Mouse (Mus musculus): Measurements from ENCODE around the gene Zscan22. TPM values are rescaled to one million over a fixed set of nuclear protein-coding genes. Genes with fewer than 3 reads are reported as not detected.
A peak's percentile ranks its signal among the peaks of the same experiment; 100 is the strongest.
"Not testable (repeated sequence)": the region's sequence is repeated elsewhere in the genome, so short reads cannot be mapped to it uniquely, and the experiment has no call there.

Gene Zscan22
- polyA plus RNA-seq, 1 experiment: 1.4 TPM

GRCm38 (mm10) chr7:12926316-12926715 is 28.7 kb downstream of the Zscan22 start:
- peaks cover 63% of the 10 kb centered on the region for H3K36me3 ChIP-seq (replicated peaks; ENCODE audit: low read length)

GRCm38 (mm10) chr7:12927191-12927680 is 29.6 kb downstream of the Zscan22 start, which contains the start of gene Rnf225:
Gene Rnf225 (plus strand): TSS chr7:12927416.
- peaks cover 63% of the 10 kb centered on the region for H3K36me3 ChIP-seq (replicated peaks; ENCODE audit: low read length)
- no peak for TF ChIP-seq GATA1 (IDR thresholded peaks at IDR 0.05; ENCODE audit: borderline replicate concordance, low read length)
- TF ChIP-seq FLI1 (IDR thresholded peaks at IDR 0.05; ENCODE audit: low read length): no peak

More at GRCm38 (mm10) chr7:12926316-12926715, 28.7 kb downstream of the Zscan22 start:
- TF ChIP-seq FLI1 (IDR thresholded peaks at IDR 0.05; ENCODE audit: low read length) (no peak), GATA1 (IDR thresholded peaks at IDR 0.05; ENCODE audit: borderline replicate concordance, low read length) (no peak)
- H3K4me3 ChIP-seq (replicated peaks): no peak overlapping the region
- H3K9me3 ChIP-seq: no peaks in the 10 kb centered on the region
- peaks cover 32% of the 10 kb centered on the region for H3K4me1 ChIP-seq
- no peaks in the 10 kb centered on the region for H3K27me3 ChIP-seq (replicated peaks)

DNA sequence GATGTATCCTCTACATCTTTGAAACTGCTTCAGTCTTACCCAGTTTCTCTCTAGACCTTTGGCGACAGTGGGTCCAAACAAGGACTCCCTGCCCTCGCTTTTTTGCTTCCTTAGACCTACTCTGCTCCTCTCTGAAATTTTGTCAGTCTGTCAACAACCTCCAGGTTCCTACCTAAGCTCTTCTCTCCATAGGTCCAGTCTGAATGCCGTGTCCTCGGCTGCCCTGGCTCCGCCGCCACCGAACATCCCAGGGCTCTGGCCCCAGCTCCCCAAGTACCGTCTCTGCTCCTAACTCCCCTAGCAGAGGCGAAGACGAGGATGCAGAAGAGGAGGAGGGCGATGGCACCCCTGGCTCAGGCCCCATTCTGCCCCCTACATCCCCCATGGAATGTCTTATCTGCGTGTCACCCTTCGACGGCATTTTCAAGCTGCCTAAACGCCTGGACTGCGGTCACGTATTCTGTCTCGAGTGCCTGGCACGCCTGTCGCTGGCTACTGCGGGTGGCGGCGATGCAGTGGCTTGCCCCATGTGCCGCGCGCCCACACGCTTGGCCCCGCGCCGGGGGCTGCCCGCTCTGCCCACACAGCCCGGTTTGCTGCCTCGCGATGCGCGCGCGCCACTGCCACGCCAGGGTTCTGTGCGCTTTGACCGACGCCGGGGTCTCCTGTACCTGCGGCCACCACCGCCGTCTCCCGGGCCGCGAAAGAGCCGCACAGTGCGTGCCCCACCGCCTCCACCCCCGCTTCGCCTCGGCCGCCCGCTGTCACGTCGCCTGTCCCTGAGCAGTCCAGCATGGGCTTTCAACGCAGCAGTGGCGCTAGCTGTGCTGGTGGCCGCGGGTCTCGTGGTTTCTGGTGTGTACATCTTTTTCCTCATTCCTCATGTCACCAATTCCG is 30.3 kb downstream of the Zscan22 start:
- no peak for TF ChIP-seq FLI1 (IDR thresholded peaks at IDR 0.05; ENCODE audit: low read length)
- no peak for TF ChIP-seq GATA1 (IDR thresholded peaks at IDR 0.05; ENCODE audit: borderline replicate concordance, low read length)
- H3K9me3 ChIP-seq: no peaks in the 10 kb centered on the region
- peaks cover 28% of the 10 kb centered on the region for H3K4me1 ChIP-seq
- no peaks in the 10 kb centered on the region for H3K27me3 ChIP-seq (replicated peaks)
- peak overlapping the region; percentile 30 for H3K4me3 ChIP-seq (replicated peaks)
- H3K36me3 ChIP-seq (replicated peaks; ENCODE audit: low read length): peaks cover 63% of the 10 kb centered on the region

More at GRCm38 (mm10) chr7:12927191-12927680, 29.6 kb downstream of the Zscan22 start, which contains the start of gene Rnf225:
- Histone ChIP-seq H3K27me3 (replicated peaks) (no peaks in the 10 kb centered on the region), H3K4me1 (peaks cover 32% of the 10 kb centered on the region), H3K9me3 (no peaks in the 10 kb centered on the region), H3K4me3 (replicated peaks) (peak within 1 kb of the TSS; percentile 30)

GRCm38 (mm10) chr7:12933615-12934140 is 36.1 kb downstream of the Zscan22 start:
- Histone ChIP-seq H3K9me3 (no peaks in the 10 kb centered on the region), H3K4me1 (peaks cover 6% of the 10 kb centered on the region; the same call in 1 of the 2 replicates), H3K36me3 (replicated peaks; ENCODE audit: low read length) (peaks cover 8% of the 10 kb centered on the region), H3K4me3 (replicated peaks) (no peak overlapping the region), H3K27me3 (replicated peaks) (no peaks in the 10 kb centered on the region)
- TF ChIP-seq FLI1 (IDR thresholded peaks at IDR 0.05; ENCODE audit: low read length) (no peak), GATA1 (IDR thresholded peaks at IDR 0.05; ENCODE audit: borderline replicate concordance, low read length) (no peak)

DNA sequence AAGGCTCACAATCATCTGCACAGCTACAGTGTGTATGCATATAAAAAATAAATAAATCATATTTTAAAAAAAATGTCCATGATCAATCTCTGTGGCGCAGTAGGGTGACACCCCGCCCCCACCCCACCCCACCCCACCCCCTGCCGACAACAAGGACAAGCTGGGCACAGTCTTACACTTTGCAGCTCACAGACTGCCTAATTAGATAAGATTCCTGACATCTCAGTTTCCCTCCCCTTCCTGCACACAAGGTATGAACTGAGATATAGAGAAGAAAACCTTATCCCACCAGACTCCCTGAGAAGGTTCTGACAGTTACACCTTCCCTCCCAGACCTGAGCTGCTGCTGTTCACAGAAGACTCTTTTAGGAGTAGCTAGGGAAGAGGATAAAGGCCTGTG is 37.2 kb downstream of the Zscan22 start:
- Histone ChIP-seq H3K4me3 (replicated peaks) (no peak overlapping the region), H3K27me3 (replicated peaks) (no peaks in the 10 kb centered on the region), H3K36me3 (replicated peaks; ENCODE audit: low read length) (no peaks in the 10 kb centered on the region), H3K4me1 (peaks cover 6% of the 10 kb centered on the region; the same call in 1 of the 2 replicates), H3K9me3 (no peaks in the 10 kb centered on the region)
- no peak for TF ChIP-seq GATA1 (IDR thresholded peaks at IDR 0.05; ENCODE audit: borderline replicate concordance, low read length)
- TF ChIP-seq FLI1 (IDR thresholded peaks at IDR 0.05; ENCODE audit: low read length): no peak

DNA sequence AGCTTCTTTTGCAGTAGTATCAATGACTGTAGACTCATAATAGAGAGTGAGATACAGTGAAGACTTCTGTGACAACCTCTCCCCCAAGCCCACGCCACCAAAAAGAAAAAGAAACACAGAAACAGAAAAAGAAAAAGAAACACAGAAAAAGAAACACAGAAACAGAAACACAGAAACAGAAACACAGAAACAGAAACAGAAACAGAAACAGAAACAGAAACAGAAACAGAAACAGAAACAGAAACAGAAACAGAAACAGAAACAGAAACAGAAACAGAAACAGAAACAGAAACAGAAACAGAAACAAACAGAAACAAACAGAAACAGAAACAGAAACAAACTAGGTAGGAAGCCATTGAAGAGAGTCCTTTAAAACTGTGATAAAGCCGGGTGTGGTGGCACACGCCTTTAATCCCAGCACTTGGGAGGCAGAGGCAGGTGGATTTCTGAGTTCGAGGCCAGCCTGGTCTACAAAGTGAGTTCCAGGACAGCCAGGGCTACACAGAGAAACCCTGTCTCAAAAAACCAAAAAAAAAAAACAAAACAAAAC is 39.7 kb downstream of the Zscan22 start:
- H3K36me3 ChIP-seq (replicated peaks; ENCODE audit: low read length); H3K4me1 ChIP-seq; H3K9me3 ChIP-seq; H3K27me3 ChIP-seq (replicated peaks): not testable (repeated sequence)
- H3K4me3 ChIP-seq (replicated peaks): peak overlapping the region; percentile 42

GRCm38 (mm10) chr7:12940599-12940998 is 43.0 kb downstream of the Zscan22 start:
- Histone ChIP-seq H3K4me3 (replicated peaks) (no peak overlapping the region), H3K27me3 (replicated peaks) (peaks cover 2% of the 10 kb centered on the region), H3K9me3 (no peaks in the 10 kb centered on the region), H3K4me1 (peaks cover 12% of the 10 kb centered on the region; the same call in 1 of the 2 replicates), H3K36me3 (replicated peaks; ENCODE audit: low read length) (no peaks in the 10 kb centered on the region)
- TF ChIP-seq GATA1 (IDR thresholded peaks at IDR 0.05; ENCODE audit: borderline replicate concordance, low read length) (no peak), FLI1 (IDR thresholded peaks at IDR 0.05; ENCODE audit: low read length) (no peak)

- TF ChIP-seq GATA1 (IDR thresholded peaks at IDR 0.05; ENCODE audit: borderline replicate concordance, low read length) (no peak), FLI1 (IDR thresholded peaks at IDR 0.05; ENCODE audit: low read length) (no peak)
- Histone ChIP-seq H3K36me3 (replicated peaks; ENCODE audit: low read length) (no peaks in the 10 kb centered on the region), H3K4me1 (peaks cover 6% of the 10 kb centered on the region; the same call in 1 of the 2 replicates), H3K9me3 (no peaks in the 10 kb centered on the region), H3K27me3 (replicated peaks) (peaks cover 2% of the 10 kb centered on the region), H3K4me3 (replicated peaks) (no peak overlapping the region)
Measured at GRCm38 (mm10) chr7:12943488-12943887, 45.9 kb downstream of the Zscan22 start.

DNA sequence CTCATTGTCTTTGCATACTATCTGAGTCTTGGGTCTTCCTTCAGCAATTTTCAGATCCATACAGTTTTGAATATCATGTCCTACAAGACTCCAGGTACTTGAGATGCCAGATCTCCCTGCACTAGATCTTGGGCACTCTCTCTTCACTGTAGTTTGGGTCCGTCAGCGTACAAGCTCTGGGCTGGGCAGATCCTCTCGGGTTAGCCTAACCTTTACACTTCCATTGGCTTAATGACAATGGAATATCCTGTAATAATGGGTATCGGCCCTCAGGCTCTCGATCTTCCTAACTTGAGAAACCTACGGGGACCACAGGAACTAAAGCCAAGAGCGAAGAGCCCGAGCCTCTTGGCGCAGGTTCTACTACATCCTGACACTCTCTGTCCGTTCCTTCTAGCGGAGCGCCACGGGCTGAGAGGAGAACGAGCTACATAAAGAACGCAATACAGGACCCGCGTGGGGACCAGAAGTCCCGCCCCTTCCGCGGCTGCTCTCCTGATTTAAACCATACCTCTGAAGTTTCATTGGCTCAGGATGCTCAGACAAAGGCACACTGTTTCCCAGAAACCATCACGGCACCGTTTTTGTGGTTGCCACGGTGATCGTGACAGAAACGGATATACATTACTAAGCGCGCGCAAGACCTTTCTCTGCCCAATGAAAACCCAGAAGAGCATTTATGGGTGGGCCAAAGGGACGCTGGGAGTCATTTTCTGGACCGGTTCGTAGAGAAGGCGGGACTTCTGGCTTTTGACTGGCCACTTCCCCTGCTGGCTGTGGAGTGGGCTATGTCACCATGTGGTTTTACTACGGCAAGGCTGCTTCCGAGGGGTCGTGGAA is 51.6 kb downstream of the Zscan22 start:
- H3K9me3 ChIP-seq: peaks cover 9% of the 10 kb centered on the region
- H3K4me1 ChIP-seq: peaks cover 19% of the 10 kb centered on the region; the same call in 1 of the 2 replicates

More for the DNA sequence above, 51.6 kb downstream of the Zscan22 start:
- Histone ChIP-seq H3K36me3 (replicated peaks; ENCODE audit: low read length) (no peaks in the 10 kb centered on the region), H3K27me3 (replicated peaks) (peaks cover 2% of the 10 kb centered on the region), H3K4me3 (replicated peaks) (peak overlapping the region; percentile 90)
- TF ChIP-seq FLI1 (IDR thresholded peaks at IDR 0.05; ENCODE audit: low read length): no peak
- no peak for TF ChIP-seq GATA1 (IDR thresholded peaks at IDR 0.05; ENCODE audit: borderline replicate concordance, low read length)
